Mouse (Mus musculus) C2C12 (cell line): ENCODE results near the gene Cebpzos.

Experiments
- CTCF ChIP-seq: IDR thresholded peaks from one replicate; pipeline ENCODE4 v1.5.1; 2011; ENCODE audit not compliant: control insufficient read depth, insufficient read depth, insufficient read length
- MAX ChIP-seq: IDR thresholded peaks from one replicate; pipeline ENCODE4 v1.6.1; 2011; ENCODE audit warnings: mild to moderate bottlenecking, control low read depth
- USF1 ChIP-seq: IDR thresholded peaks from one replicate; pipeline ENCODE4 v1.6.1; 2011; ENCODE audit warnings: low read depth, mild to moderate bottlenecking, control low read depth, moderate library complexity

DNA sequence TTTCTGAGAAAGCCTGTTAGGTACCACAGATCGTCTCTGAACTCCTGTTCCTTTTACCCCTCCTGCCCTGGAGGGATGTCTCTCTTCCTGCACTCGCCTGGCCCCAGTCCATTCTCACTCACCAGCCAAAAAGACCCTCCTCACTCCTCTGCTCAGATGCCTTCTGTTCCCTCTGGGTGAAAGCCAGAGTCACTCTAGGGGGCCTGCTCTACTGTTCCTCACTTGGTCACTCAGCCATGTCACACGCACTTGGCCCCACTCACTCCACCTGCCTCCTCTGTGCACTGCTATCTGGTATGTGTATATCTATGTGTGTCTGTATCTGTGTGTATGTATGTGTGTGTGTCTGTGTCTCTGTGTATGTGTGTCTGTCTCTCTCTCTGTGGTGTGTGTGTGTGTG is 27.1 kb upstream of the Cebpzos start:
- no peak for TF ChIP-seq CTCF
- no peak for TF ChIP-seq USF1
- no peak for TF ChIP-seq MAX
